Mouse (Mus musculus): Measurements from ENCODE around the gene Tbl2. TPM values are rescaled to one million over a fixed set of nuclear protein-coding genes. Genes with fewer than 3 reads are reported as not detected.
A peak's percentile ranks its signal among the peaks of the same experiment; 100 is the strongest.

Tbl2 gene
- total and polyA plus RNA-seq, 3 experiments = 5.8 to 10.6 (median 9.9) TPM

DNA sequence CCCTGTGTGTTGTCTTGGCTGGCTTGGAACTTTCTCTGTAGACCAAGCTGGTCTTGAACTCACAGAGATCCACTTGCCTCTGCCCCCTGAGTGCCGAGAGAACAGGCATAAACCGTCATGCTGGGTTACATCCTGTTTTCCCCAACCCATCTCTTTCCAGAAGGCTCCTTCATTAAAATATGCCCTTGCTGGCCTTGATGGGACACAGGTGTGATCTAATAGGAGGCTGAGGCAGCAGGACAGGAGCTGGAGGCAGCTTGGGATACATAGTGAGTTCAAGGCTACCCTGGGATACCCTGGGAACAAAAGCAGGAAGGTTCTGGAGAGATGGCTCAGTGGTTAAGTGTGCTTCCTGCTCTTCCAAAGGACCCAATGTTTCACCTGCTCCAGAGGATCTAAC lies 9.6 kb upstream of the Tbl2 start:
- intact Hi-C loops (cut with DNase I) = no loop called here
- TF ChIP-seq CTCF (IDR thresholded peaks at IDR 0.05) (no peak), POLR2A (IDR thresholded peaks at IDR 0.05; ENCODE audit: insufficient read depth, low read depth, low read length) (no peak), EP300 (IDR thresholded peaks at IDR 0.05; ENCODE audit: insufficient read depth, low read depth, low read length) (no peak)
- Histone ChIP-seq H3K4me3 (no peak overlapping the region), H3K27me3 (ENCODE audit: control insufficient read depth, insufficient read depth, low read length) (no peaks in the 10 kb centered on the region), H3K79me2 (replicated peaks; ENCODE audit: control insufficient read depth, insufficient read depth, low read length) (no peaks in the 10 kb centered on the region), H3K4me1 (ENCODE audit: control insufficient read depth, insufficient read depth, low read length) (no peaks in the 10 kb centered on the region), H3K27ac (no peak overlapping the region), H3K9ac (ENCODE audit: low read depth, low read length) (no peak overlapping the region), H3K36me3 (ENCODE audit: control insufficient read depth, insufficient read depth, low read length) (no peaks in the 10 kb centered on the region)
- no peak for DNase-seq
- 58% methylated on average over 2 of the region's 2 CpGs for WGBS

DNA sequence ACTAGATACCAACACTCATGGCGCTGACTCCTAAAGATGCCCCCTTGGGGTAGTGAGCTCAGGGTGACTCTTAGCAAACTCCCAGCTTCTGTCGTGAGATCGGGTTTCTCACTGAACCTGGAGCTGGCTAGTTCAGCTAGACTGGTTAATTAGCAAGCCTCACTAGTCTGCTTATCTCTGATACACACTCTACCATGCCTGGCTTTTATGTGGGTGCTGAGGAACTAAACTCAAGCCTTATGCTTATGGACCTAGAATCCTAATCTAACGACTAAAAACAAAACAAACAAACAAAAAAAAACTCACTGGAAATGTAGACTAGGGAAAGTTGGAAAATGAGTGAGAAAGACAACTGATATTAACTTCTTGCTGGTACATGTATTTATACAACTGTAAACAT lies 5.0 kb upstream of the Tbl2 start:
- intact Hi-C loops (cut with DNase I) = no loop called here
- TF ChIP-seq EP300 (IDR thresholded peaks at IDR 0.05; ENCODE audit: insufficient read depth, low read depth, low read length) (no peak), CTCF (IDR thresholded peaks at IDR 0.05) (no peak), POLR2A (IDR thresholded peaks at IDR 0.05; ENCODE audit: insufficient read depth, low read depth, low read length) (no peak)
- no peaks in the 10 kb centered on the region for H3K27me3 ChIP-seq (ENCODE audit: control insufficient read depth, insufficient read depth, low read length)
- no peak overlapping the region for H3K4me3 ChIP-seq
- H3K4me1 ChIP-seq (ENCODE audit: control insufficient read depth, insufficient read depth, low read length) = no peaks in the 10 kb centered on the region; the same call in 1 of the 2 replicates
- no peaks in the 10 kb centered on the region for H3K36me3 ChIP-seq (ENCODE audit: control insufficient read depth, insufficient read depth, low read length)
- H3K27ac ChIP-seq = no peak overlapping the region
- no peaks in the 10 kb centered on the region for H3K79me2 ChIP-seq (replicated peaks; ENCODE audit: control insufficient read depth, insufficient read depth, low read length)
- DNase-seq = no peak
- 47% methylated on average over 4 of the region's 4 CpGs for WGBS
- H3K9ac ChIP-seq (ENCODE audit: low read depth, low read length) = no peak overlapping the region

DNA sequence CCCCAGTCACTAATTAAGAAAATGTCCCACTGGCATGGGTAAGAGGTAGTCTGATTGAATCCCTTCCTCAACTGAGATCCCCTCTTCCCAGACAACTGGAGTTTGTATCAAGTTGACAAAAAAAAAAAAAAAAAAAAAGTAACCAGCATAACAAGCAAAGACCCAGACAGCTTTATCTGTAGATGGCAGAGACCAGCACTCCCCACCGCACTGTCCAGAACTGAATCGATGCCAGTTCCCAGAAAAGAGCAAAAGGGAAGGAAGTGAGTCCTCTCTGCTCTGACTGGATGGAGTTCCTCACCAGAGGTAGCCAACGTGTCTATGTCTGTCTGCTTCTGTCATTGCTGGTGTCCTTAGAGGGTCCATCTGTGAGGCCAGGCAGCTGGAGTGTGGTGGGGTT lies 3.9 kb upstream of the Tbl2 start:
- H3K4me1 ChIP-seq (ENCODE audit: control insufficient read depth, insufficient read depth, low read length) = no peaks in the 10 kb centered on the region; the same call in 1 of the 2 replicates
- intact Hi-C loops (cut with DNase I) = no loop called here
- H3K27me3 ChIP-seq (ENCODE audit: control insufficient read depth, insufficient read depth, low read length) = no peaks in the 10 kb centered on the region
- WGBS = 26% methylated on average over 3 of the region's 3 CpGs
- TF ChIP-seq POLR2A (IDR thresholded peaks at IDR 0.05; ENCODE audit: insufficient read depth, low read depth, low read length) (no peak), CTCF (IDR thresholded peaks at IDR 0.05) (no peak), EP300 (IDR thresholded peaks at IDR 0.05; ENCODE audit: insufficient read depth, low read depth, low read length) (no peak)
- H3K36me3 ChIP-seq (ENCODE audit: control insufficient read depth, insufficient read depth, low read length) = no peaks in the 10 kb centered on the region
- H3K9ac ChIP-seq (ENCODE audit: low read depth, low read length) = no peak overlapping the region
- H3K79me2 ChIP-seq (replicated peaks; ENCODE audit: control insufficient read depth, insufficient read depth, low read length) = no peaks in the 10 kb centered on the region
- no peak overlapping the region for H3K4me3 ChIP-seq
- H3K27ac ChIP-seq = no peak overlapping the region
- no peak for DNase-seq

DNA sequence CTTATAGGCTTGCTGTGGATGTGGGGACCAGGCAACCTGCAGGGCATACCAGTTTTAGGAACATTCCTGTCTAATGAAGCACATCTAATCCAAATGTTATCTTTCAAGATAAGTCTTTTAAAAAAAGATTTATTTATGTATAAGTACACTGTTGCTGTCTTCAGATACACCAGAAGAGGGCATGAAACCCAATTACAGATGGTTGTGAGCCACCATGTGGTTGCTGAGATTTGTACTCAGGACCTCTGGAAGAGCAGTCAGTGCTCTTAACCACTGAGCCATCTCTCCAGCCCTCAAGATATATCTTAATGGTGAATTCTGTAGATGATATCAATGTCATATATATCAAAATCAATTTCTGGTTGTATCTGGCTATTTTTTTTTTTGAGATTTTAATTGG lies 3.5 kb upstream of the Tbl2 start:
- intact Hi-C loops (cut with DNase I) = no loop called here
- Histone ChIP-seq H3K36me3 (ENCODE audit: control insufficient read depth, insufficient read depth, low read length) (no peaks in the 10 kb centered on the region), H3K4me3 (no peak overlapping the region), H3K79me2 (replicated peaks; ENCODE audit: control insufficient read depth, insufficient read depth, low read length) (no peaks in the 10 kb centered on the region), H3K27ac (no peak overlapping the region), H3K27me3 (ENCODE audit: control insufficient read depth, insufficient read depth, low read length) (no peaks in the 10 kb centered on the region), H3K9ac (ENCODE audit: low read depth, low read length) (no peak overlapping the region), H3K4me1 (ENCODE audit: control insufficient read depth, insufficient read depth, low read length) (no peaks in the 10 kb centered on the region; the same call in 1 of the 2 replicates)
- TF ChIP-seq POLR2A (IDR thresholded peaks at IDR 0.05; ENCODE audit: insufficient read depth, low read depth, low read length) (no peak), CTCF (IDR thresholded peaks at IDR 0.05) (0 out of 2 replicates have a peak, but pooled peaks have one; percentile 5)
- no peak for DNase-seq

DNA sequence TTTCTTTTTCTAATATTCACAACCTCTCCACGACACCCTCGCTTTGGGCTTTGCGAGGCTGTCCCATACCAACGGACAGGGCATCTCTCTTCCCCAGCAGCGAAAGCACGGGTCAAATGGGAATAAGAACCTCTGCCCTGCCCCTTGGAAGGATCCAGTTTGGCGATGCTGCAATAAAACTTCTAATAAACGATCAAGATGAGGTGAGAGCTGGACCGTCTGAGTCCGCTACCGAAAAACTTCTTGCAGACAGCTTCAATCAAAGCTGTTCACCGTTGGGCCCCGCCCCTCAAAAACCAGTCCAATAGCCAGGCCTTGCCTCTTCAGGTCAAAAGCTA lies 773 bp upstream of the Tbl2 start:
- no peaks in the 10 kb centered on the region for H3K36me3 ChIP-seq (ENCODE audit: control insufficient read depth, insufficient read depth, low read length)
- H3K4me1 ChIP-seq (ENCODE audit: control insufficient read depth, insufficient read depth, low read length) = no peaks in the 10 kb centered on the region; the same call in 1 of the 2 replicates
- 1% methylated on average over 13 of the region's 13 CpGs for WGBS
- DNase-seq = no peak
- H3K27me3 ChIP-seq (ENCODE audit: control insufficient read depth, insufficient read depth, low read length) = no peaks in the 10 kb centered on the region
- intact Hi-C loops (cut with DNase I) = loop anchor here (2.0 kb wide), 1 partner anchor 38 kb away; the partner anchor contains the start of gene Baz1b
- no peak for TF ChIP-seq CTCF (IDR thresholded peaks at IDR 0.05)
- no peak for TF ChIP-seq EP300 (IDR thresholded peaks at IDR 0.05; ENCODE audit: insufficient read depth, low read depth, low read length)
- TF ChIP-seq POLR2A (IDR thresholded peaks at IDR 0.05; ENCODE audit: insufficient read depth, low read depth, low read length) = no peak
- peak overlapping the region; percentile 84 for H3K4me3 ChIP-seq
- H3K9ac ChIP-seq (ENCODE audit: low read depth, low read length) = peak overlapping the region; percentile 68
- peak overlapping the region; percentile 91 for H3K27ac ChIP-seq
- no peaks in the 10 kb centered on the region for H3K79me2 ChIP-seq (replicated peaks; ENCODE audit: control insufficient read depth, insufficient read depth, low read length)

DNA sequence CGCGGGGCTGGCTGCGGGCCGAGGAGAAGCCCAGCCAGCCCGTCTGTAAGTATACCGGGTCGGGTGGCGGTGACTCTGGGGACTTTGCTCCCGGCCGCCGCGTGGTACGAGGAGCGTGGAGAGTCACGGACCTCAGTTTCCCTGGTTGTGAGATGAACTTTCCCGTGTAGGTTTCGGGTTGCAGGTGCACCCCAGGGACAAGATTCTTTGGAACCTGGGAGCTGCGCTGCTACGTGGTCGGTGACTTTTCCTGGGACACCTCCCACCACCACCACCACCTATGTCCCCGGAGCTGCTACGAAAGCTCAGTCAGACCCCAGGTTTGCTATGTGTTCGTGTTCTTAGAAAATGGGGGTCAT lies 342 bp downstream of the Tbl2 start:
- peak overlapping the region; percentile 91 for H3K27ac ChIP-seq
- H3K27me3 ChIP-seq (ENCODE audit: control insufficient read depth, insufficient read depth, low read length) = no peaks in the 10 kb centered on the region
- H3K36me3 ChIP-seq (ENCODE audit: control insufficient read depth, insufficient read depth, low read length) = no peaks in the 10 kb centered on the region
- intact Hi-C loops (cut with DNase I) = loop anchor here (1.0 to 2.0 kb wide), 2 partner anchors 19 to 37 kb away; partner anchors contain the start of genes Baz1b and Bcl7b
- H3K4me1 ChIP-seq (ENCODE audit: control insufficient read depth, insufficient read depth, low read length) = no peaks in the 10 kb centered on the region; the same call in 1 of the 2 replicates
- WGBS = under 1% methylated on average over 23 of the region's 23 CpGs
- TF ChIP-seq CTCF (IDR thresholded peaks at IDR 0.05) (no peak), POLR2A (IDR thresholded peaks at IDR 0.05; ENCODE audit: insufficient read depth, low read depth, low read length) (no peak), EP300 (IDR thresholded peaks at IDR 0.05; ENCODE audit: insufficient read depth, low read depth, low read length) (no peak)
- H3K9ac ChIP-seq (ENCODE audit: low read depth, low read length) = peak overlapping the region; percentile 81
- H3K79me2 ChIP-seq (replicated peaks; ENCODE audit: control insufficient read depth, insufficient read depth, low read length) = no peaks in the 10 kb centered on the region
- DNase-seq = no peak
- H3K4me3 ChIP-seq = peak overlapping the region; percentile 84

Data from heart, adult 2 months (tissue).